Mouse (Mus musculus) granulocyte monocyte progenitor cell, adult 5-6 weeks (primary cell): ENCODE results near the gene Evx1. TPM values are rescaled to one million over a fixed set of nuclear protein-coding genes. Genes with fewer than 3 reads are reported as not detected.

Experiments used
- ATAC-seq: replicated peaks from 2 replicates; pipeline ENCODE4 v1.8.0; 2016; ENCODE audit warnings: mild to moderate bottlenecking, moderate TSS enrichment, inconsistent platforms; ENCODE audit not compliant: poor library complexity, severe bottlenecking
- total RNA-seq, 2 experiments: library from RNA; stranded (forward) in 1 of 2; stranded (reverse) in 1 of 2; fragments of 200-712, 200-1000 nt in 1 of 2; fragments of >200 nt in 1 of 2; fragmentation: Nextera tagmentation in 1 of 2; gene quantifications; 2 replicates each; pipeline ENCODE4 v1.2.3; 2014 to 2017

Evx1 gene
- total RNA-seq (2014; fragmentation: Nextera tagmentation) = not detected in 2 replicates
- total RNA-seq (2017) = not detected in 2 replicates

DNA sequence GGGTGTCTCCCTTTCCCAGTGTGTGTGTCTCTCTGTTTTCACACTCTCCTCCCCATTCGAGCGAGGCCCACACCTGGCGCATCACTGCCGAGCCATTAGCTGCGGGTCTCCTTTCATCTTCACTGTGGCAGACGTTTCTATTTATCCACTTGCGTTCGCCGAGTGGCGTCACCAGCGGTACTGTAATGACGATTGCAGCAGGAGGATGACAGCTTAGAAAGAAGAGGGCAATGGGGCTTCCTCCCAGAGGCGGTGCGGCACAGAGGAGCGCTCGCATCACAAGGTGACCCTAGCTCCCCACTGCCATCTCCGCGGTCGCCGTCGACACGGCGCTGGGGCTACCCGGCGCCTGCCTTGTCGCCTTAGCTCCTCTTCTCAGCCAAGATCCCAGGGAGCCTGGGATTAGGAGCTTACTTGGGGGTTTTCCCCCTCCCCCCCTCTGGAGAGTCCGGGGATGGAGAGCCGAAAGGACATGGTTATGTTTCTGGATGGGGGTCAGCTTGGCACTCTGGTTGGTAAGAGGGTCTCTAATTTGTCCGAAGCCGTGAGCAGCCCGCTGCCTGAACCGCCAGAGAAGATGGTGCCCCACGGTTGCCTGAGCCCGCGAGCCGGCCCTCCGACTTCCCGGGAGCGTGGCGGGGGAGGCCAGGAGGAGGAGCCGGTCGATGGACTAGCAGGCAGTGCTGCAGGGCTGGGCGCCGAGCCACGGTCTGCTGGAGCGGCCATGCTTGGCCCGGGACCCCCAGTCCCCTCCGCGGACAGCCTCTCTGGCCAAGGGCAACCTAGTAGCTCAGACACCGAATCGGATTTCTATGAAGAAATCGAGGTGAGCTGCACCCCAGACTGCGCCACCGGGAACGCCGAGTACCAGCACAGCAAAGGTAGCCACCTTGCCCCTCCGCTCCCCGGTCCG is at the start of gene Evx1:
Gene Evx1 (plus strand): TSS at position 108 of the 913 bp plus-strand sequence.
- ATAC-seq = no peak

DNA sequence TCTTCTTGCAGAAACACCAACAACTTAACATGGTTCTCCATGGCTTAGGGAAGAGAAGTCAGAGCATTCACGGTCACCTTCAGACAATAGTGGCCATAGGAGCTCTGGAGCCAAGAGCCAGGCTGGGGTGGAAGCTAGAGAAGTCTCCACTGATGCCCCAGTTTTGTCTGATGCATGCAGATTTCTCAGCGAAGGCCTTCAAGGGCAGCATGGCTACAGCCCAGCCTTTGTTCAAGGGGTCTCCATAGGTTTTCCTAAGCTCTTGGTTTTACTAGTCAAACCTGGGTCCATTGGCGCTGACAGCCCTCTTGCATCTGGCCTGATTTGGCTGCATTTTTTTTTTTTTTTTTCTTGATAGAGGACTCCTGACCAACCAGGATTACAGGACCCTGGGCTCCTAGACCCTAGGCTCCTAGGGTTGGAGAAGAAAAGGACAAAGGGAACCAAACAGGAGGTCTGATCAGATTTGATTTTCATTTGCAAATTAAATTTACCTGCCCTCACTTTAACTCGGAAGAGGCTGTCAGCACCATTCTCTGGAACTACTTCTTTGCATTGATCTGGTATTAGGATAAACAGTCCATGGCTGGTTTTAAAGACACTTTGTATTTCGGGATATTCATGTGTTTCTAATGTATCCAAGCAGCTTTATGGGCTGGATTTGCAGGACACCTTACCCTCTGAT is 49.0 kb upstream of the Evx1 start:
- no peak for ATAC-seq

DNA sequence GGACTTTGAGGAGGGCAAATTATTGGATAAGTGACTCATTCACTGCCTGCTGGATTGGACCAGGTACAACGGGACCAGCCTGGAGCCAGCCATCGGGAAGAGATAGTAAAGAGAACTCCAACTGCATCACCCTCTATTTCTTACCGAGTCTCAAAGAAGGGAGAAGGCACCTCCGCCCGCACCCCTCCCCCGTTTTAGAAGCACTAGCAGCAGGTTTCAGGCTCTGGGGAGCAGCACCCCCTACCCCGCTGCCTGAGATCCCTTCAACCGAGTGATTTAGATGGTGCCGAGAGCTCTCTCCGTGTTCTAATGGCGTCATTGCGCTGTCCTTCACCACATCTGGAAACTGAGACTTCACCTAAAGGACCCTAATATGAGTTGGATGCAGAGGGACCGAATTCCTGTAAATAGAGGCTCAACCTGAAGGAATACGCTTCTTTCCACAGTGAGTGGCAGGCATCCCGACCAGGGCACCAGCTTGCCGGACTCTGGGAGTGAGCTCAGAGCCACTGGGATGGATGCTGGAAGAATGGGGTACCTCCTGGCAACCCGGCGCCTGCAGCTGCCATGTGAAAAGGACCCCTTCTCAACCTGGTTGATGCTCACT is 47.9 kb upstream of the Evx1 start:
- no peak for ATAC-seq

DNA sequence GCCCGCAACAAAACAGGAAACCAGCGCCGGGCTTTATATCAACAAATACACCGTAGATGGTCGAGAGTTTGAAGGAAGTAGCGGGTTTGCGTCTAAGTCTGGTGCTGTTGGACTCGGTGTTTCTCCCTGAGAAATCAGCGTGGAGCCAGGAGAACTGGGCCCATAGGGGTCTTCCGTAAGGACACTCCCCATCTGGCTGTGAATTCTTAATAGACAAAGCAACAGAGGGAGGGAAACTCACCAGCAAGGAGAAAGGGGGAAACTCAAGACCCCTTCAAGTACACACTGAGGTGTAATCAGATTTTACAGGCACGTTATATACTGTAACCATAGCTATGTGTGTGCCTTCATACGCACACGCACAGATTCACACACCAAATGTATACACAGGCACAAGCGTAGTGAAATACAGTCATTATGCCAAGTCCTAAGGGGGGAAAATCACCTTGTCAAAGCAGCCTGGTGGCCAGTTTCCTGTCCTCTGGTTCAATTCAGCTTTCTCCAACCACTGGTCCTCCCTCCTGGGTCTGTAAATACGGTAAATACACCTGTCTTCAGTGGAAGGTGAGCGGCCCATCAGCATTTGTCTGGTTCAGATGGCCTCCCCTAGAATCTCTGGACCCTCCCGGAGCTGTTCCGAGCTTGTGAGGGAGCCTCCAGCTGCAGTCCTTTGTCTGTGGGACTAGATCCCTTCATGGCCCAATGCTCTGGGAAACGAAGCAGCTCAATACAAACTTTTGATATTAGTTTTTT is 47.2 kb upstream of the Evx1 start:
- ATAC-seq = no peak

DNA sequence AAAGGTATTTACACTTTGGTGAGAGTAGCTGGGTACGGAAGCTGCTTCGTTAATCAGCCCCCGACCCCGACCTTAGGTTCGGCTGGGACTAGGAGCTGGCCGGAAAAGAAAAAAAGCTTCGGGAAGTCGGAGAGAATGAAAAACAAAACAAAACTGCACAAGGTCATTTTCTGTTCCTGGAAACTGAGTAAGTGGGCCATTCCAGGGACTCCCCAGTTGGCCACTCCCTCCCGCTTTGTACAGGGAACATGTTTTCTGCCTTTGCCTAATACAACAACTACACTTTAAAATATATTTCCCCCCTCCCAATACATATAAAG is 46.7 kb upstream of the Evx1 start:
- no peak for ATAC-seq

DNA sequence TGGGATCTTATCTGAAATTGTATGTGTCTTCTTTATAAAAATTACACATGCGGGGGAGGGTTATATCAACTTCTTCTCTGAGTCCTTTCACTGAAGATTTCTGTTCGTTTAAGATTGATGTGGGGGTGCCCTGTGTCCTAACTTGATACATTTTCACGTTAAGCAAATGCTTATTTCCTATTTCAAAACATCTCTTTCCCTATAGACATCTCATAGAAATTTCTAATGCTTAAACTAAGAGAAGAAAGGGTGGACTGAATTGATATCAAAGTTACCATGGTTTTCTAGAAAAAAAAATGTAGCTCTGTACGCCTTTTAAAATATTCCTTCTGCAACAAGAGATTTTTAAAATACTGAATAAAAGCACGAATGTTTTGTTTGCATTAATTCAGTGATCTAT is 46.1 kb upstream of the Evx1 start:
- no peak for ATAC-seq

DNA sequence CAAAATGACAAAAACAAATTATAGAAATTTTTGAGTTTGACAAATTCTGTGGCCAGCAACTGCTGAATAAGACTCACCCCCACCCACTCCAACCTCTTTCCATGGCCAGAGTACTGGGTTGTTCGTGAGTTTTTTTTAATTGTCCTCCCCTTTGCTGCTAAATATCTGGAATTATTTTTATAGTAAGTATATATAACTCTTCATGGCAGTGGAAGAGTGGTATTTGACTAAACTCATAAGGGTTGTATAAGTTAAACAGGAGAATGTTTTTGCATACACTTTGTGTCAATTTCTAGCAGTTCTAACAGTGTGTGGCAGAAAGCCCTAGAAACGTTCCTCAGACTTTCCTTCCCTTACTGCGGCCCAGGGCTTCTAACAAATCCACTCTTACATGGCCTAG is 45.6 kb upstream of the Evx1 start:
- ATAC-seq = no peak

DNA sequence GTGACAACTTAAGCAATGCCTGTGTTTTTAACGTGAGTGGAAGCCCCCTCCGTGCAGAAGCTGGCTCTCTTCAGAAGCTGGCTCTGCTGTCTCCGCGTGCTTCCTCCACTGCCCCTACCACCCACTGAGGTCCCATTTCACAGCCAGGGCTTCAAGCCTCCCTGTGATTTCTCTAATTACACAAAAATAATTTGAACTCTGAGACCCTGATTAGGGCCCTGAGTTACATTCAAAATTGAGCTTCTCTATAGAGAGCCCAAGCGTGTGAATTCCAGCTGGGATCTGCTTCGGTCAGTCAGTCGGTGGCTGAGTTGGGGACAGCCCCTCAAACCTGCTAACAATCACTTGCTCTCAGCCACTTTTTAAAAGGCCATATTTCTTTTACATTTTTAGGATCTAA is 45.0 kb upstream of the Evx1 start:
- no peak for ATAC-seq

DNA sequence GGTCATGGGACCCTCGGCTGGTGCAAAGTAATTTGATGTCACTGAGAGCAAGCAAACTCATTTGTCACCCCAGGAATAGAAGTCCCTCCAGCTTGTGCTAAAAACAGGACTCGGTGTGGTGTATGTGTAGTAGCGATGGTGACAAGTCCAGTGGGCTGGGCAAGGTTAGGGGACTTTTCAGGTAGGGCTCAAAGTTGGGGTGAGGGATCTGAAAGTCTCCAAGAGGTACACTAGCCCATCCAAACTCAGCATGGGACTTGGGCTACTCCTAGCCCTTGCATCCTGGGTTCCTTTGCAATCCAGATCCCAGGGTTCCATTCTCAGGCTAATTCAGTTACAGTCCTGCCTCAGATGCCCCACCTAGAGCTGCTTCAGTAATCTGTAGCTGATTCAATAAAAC is 44.5 kb upstream of the Evx1 start:
- ATAC-seq = no peak

DNA sequence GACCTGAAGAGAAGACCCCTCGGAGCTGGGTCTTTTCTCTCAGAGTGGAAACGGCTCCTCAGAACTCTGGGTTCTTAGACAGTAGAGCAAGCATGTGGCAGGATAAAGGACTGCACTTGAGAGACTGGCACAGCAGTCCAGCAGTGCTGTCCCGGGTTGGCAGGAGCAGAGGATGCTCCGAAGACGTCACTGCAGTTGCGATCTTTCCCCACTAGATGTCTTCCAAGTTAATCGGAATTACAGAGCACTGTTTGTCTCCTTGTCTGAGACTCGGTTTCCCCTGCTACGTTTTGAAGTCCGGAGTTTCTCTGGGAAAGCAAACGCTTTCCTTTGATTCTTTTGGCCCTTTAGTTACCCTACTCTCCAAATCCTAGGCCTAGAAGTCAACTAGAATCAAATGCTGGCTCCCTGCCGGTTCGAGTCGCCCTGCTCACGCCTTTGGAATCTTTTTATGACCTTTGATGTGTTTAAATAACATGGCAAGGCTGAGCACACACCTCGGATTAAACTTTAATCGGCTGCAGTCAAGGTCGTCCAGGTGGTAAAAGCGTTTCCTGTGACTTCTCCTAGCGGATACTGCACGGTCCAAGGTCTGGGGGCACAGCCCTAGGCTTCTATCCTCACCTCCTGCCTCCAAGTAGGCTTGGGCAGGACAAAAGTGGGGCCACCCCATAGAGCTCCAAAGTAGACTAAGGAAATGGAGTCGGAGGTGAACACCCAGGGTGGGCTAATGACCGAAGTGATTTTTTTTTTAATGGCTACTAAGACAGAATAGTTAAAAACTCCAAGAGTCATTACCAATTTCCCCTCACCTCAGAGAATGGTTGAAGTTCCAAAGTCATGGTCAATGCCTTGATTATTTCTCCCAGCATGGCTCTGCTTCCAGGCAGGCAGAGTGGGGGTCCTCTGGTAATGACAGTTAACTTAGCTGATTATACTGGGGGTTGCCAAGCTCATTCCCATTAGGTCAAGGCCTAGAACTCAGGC is 42.5 kb upstream of the Evx1 start:
- ATAC-seq = peak; percentile 69

DNA sequence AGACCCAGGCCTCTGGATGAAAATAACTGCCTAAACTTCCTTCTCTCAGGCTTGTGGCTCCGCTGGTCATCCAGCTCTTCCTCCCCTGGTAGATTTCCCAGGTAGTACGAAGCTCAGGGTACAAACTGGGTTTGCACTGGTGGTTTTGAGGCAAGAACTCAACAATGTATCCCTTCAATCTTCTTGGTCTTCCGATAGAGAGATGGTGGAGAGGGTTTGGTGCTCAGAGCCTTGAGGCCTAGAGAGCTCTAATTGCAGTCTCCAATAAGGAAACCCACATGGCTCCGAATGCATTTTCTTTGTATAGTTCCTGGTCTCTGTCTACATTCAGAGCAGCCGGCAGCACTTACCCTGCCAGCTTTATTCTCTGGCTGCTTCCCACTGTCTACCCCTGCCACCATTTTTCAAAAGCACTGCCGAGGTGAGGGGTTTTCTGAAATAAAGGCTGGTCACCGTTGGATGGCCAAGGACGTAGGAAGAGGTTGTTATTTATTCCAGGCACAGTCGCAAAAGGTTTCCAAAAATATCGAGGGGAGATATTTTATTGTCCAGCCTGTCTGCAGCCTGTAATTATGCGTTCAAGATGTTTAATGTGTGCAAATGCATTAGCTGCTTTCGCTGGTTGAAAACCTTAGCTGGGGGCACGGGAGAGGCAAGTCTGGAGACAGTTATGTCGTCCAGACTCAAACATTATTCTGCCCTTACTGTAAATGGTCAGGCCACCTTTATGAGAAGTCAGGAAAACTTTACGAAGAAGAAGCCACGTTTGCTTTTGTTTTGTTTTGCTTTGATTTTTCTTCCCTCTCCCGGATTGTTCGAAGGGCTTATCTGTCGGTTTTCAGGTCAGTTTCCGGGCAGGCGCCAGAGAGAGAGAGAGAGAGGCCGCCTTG is 40.3 kb upstream of the Evx1 start:
- ATAC-seq = no peak

DNA sequence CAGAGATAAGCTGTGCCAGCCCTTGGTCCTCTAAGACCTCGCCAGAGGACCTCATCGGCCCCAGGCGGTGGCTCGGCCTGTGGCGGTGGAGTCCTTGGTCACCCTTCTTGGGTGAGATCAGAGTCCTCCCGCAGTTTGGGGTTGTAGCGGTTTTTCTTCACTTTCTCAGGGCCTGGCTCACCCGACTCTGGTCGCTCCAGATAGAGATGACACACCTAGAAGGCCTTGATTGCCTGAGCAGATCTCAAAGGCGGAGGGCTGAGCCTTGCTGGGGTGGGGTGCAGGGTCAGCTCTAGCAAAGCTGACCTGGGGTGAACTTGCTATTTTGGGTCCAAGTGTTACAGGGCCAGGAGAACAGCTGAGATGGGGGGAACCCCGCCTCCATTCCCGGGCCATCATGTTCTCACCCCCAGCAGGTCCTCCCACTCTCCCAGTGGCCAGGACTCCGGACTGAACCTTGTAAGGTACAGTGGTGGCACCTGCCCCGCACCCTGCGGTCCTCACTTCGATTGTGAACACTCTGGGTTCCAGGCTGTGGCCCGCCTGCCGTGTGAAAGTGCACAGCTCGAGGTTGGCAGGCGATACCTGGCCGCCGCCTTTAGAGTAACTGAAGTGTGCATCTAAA is 39.5 kb upstream of the Evx1 start:
- ATAC-seq = no peak

DNA sequence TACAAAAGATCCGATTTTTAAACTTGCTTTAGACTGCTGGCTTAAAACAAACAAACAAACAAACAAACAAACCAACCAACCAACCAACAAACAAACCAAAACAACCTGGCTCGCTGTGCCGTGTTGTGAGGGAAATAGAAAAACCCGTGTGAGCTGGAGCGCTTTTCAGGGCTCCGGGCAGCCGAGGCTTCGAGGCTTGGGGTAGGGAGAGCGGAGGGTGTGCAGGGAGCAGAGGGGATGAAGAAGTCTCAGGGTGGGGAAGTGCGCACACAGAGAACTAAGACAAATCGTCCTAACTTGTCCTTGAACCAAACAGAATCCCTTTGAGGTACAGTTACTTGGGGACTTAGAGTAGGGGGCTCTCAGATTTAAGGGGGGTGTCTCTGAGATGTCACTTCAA is 38.7 kb upstream of the Evx1 start:
- ATAC-seq = no peak

DNA sequence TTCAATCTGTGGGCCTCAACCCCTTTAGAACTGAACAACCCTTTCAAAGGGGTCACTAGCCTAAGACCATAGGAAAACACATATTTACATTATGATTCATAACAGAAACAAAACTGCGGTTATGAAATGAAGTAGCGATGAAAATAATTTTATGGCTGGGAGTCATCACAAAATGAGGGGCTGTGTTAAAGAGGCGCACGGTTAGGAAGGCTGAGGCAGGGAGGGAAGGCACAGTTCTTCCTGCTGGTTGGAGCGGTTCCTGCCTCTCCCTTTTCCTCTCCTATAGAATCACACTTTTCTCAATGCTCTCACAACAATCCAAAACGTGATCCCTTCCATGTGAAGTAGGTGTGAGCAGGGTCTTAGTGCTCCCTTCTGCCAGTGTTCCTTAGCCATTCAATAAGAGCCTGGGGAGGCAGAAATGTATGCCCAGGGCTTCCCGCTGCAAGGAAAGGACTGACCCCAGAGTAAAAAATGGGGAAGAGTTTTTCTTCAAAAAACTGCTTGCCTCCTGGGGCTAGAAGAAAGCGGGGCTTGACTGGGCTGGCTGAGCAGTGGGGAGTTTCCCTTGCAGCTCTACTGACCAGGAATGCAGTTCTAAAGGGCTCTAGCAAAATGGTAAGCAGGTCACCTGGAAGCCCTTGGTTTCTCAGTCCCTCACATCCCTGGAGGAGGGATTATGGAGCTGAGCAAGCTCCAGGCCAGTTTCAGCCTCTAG is 37.6 kb upstream of the Evx1 start:
- ATAC-seq = no peak

DNA sequence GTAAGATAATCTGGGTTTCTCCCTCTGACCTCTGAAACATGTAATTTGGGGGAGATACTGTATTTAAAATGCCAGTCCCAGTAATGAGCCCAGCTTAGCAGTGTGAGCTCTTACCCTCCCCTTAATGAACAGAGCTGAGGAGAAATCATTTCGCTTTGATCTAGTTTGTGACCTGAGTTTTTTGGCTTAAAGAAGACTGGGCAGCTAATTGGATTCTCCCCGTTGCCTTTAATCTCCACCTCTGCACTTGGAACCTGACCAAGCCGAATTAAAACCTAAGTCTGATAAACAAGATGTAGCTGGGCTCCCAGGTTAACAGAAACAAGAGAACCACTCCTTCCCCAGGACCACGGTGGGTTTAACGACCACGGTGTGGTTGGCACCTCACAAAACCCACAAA is 36.9 kb upstream of the Evx1 start:
- ATAC-seq = no peak

DNA sequence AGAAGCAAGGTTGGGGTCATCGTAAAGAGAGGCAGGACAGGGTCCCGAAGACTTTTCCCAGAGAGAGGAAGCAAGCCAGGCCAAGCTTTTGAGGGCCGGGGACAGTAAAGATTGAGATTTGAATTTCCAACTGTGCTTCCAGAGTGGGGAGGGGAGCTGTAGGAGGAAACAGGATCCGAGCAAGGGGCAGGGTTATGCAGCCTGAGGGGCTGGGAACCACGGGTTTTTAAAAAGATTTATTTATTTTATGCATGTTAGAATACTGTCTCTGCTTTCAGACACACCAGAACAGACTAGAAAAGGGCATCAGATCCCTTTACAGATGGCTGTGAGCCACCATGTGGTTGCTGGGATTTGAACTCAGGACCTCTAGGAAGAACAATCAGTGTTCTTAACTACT is 36.4 kb upstream of the Evx1 start:
- ATAC-seq = no peak

DNA sequence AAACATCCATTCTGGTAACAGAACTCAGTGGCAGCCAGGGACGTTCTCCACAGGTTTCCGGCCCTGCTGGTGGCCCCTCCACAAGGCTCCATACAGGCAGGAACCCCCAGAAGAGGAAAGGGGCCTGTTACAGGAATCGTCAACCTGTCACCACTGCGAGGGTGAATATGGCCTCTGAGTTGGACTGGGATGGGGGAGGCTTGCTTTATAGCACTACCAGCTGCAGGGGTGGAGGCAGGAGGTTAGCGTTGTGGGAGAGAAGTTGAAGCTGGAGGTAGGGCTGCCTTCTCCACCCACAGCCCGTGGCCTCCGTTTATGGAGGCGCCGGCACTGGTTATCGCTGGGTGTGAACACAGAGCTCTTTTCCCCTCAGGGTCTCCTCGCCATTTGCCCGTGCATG is 32.2 kb upstream of the Evx1 start:
- ATAC-seq = no peak

DNA sequence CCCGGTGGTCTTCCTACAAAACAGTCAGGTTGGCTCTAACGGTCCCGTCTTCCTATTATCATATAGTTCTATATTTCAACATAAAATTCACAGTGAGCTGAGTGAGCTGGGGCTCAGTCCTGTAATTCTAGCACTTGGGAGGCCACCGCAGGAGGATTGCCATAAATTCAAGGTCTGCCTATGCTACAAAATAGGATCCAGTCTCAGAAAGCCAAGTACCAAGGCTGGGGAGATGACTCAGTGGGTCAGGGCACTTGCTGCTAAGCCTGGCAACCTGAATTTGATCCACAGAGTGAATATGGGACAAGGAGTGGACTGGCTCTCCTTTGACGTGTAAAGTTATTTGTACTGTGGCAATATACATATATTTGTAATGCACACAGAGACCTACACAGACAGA is 29.4 kb upstream of the Evx1 start:
- ATAC-seq = no peak
